Mouse (Mus musculus): Measurements from ENCODE around the gene Ttc6. TPM values are rescaled to one million over a fixed set of nuclear protein-coding genes. Genes with fewer than 3 reads are reported as not detected.

Ttc6 gene
- polyA plus RNA-seq, 1 experiment from 2014 or later, result 0.38 TPM

DNA sequence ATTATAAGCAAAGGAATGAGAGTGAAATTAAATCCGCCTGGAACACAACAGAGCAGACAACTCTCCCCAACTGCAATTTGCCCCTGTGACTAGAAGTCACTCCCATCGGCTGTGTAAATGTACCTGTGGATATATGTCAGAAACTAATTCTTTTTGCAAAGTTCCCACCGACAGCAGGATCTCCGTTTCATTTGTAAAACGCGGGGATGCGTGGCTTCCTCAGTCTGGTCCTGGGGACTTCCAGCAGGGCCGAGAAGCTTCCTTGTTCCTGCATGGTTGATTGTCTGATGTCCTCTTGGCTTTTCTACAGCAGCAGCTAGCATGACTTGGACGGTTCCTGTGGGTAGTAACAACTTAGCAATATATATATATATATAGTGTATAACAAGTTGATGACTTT, 16.0 kb upstream of the Ttc6 start:
- H3K4me2 ChIP-seq (ENCODE audit: low read depth, low read length), result no peak overlapping the region
- no peak for ATAC-seq (replicated peaks; ENCODE audit: insufficient number of reproducible peaks, low FRiP score, low TSS enrichment, low read depth)

GRCm38 (mm10) chr12:57548352-57548980, 15.4 kb upstream of the Ttc6 start:
- H3K9ac ChIP-seq (replicated peaks; ENCODE audit: low read length), result no peak overlapping the region
- H3K4me1 ChIP-seq (ENCODE audit: control insufficient read depth, insufficient read depth, low read length), result peaks cover 4% of the 10 kb centered on the region
- H3K9me3 ChIP-seq (replicated peaks; ENCODE audit: control insufficient read depth, low read length), result no peaks in the 10 kb centered on the region
- peaks cover 77% of the 10 kb centered on the region for H3K27me3 ChIP-seq (ENCODE audit: control insufficient read depth, insufficient read depth, low read length)
- no peak overlapping the region for H3K27ac ChIP-seq (replicated peaks; ENCODE audit: low read depth, low read length)
- H3K4me3 ChIP-seq (ENCODE audit: low read depth, low read length), result no peak overlapping the region
- H3K4me2 ChIP-seq (ENCODE audit: low read depth, low read length), result no peak overlapping the region
- DNase-seq (ENCODE audit: low spot score), result peak; percentile 66
- WGBS, result 2% methylated on average over 20 of the region's 20 CpGs
- H3K36me3 ChIP-seq (replicated peaks; ENCODE audit: control insufficient read depth, insufficient read depth, low read depth, low read length), result no peaks in the 10 kb centered on the region
- no peak for ATAC-seq (replicated peaks; ENCODE audit: insufficient number of reproducible peaks, low FRiP score, low TSS enrichment, low read depth)

More for the DNA sequence above, 16.0 kb upstream of the Ttc6 start:
- Histone ChIP-seq H3K36me3 (replicated peaks; ENCODE audit: control insufficient read depth, insufficient read depth, low read depth, low read length) (no peaks in the 10 kb centered on the region), H3K9me3 (replicated peaks; ENCODE audit: control insufficient read depth, low read length) (no peaks in the 10 kb centered on the region), H3K4me3 (ENCODE audit: low read depth, low read length) (no peak overlapping the region), H3K27ac (replicated peaks; ENCODE audit: low read depth, low read length) (no peak overlapping the region), H3K4me1 (ENCODE audit: control insufficient read depth, insufficient read depth, low read length) (peaks cover 4% of the 10 kb centered on the region), H3K27me3 (ENCODE audit: control insufficient read depth, insufficient read depth, low read length) (peaks cover 77% of the 10 kb centered on the region), H3K9ac (replicated peaks; ENCODE audit: low read length) (no peak overlapping the region)
- under 1% methylated on average over 9 of the region's 9 CpGs for WGBS
- no peak for DNase-seq (ENCODE audit: low spot score)

DNA sequence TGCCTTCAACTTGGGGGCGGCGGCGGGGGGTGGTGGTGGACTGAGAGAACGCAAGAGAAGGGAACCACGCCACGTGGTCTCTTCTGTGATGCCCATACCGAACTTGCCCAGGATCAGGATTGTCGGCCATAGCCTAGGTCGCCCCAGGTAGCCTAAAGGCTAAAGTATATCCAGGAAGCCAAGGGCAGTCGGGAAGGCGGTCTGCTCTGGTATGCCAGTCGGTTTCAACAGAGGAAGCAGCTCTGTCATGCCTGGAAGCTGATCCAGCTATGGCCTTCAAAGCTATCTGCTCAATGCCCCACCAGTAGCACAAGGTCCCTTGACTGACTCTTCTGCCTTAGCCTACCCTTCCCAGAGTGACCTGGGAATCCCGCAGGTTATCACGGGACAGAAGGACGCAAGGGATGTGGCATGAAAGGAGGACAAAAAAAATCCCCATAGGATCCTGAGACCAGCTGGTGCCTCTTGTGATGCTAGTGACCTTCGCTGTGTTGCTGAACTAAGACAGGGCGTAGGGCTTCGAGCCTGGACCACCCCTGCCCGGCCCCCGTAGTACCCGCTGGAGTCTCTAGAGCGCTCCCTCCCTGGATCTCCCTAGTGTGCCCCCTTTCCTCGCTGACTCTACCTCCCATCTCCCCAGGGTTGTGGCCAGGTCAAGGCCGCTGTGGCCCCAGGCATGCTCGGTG, 14.8 kb upstream of the Ttc6 start:
- Histone ChIP-seq H3K4me1 (ENCODE audit: control insufficient read depth, insufficient read depth, low read length) (peaks cover 4% of the 10 kb centered on the region), H3K36me3 (replicated peaks; ENCODE audit: control insufficient read depth, insufficient read depth, low read depth, low read length) (no peaks in the 10 kb centered on the region), H3K4me3 (ENCODE audit: low read depth, low read length) (no peak overlapping the region), H3K9me3 (replicated peaks; ENCODE audit: control insufficient read depth, low read length) (no peaks in the 10 kb centered on the region), H3K27ac (replicated peaks; ENCODE audit: low read depth, low read length) (no peak overlapping the region), H3K9ac (replicated peaks; ENCODE audit: low read length) (no peak overlapping the region), H3K4me2 (ENCODE audit: low read depth, low read length) (no peak overlapping the region), H3K27me3 (ENCODE audit: control insufficient read depth, insufficient read depth, low read length) (peaks cover 80% of the 10 kb centered on the region)
- ATAC-seq (replicated peaks; ENCODE audit: insufficient number of reproducible peaks, low FRiP score, low TSS enrichment, low read depth), result no peak
- 2% methylated on average over 25 of the region's 25 CpGs for WGBS
- no peak for DNase-seq (ENCODE audit: low spot score)

GRCm38 (mm10) chr12:57549667-57550160, 14.2 kb upstream of the Ttc6 start:
- H3K4me3 ChIP-seq (ENCODE audit: low read depth, low read length), result no peak overlapping the region
- H3K27ac ChIP-seq (replicated peaks; ENCODE audit: low read depth, low read length), result no peak overlapping the region
- H3K9me3 ChIP-seq (replicated peaks; ENCODE audit: control insufficient read depth, low read length), result no peaks in the 10 kb centered on the region
- H3K36me3 ChIP-seq (replicated peaks; ENCODE audit: control insufficient read depth, insufficient read depth, low read depth, low read length), result no peaks in the 10 kb centered on the region
- peaks cover 4% of the 10 kb centered on the region for H3K4me1 ChIP-seq (ENCODE audit: control insufficient read depth, insufficient read depth, low read length)
- H3K9ac ChIP-seq (replicated peaks; ENCODE audit: low read length), result no peak overlapping the region
- WGBS, result 2% methylated on average over 15 of the region's 15 CpGs
- ATAC-seq (replicated peaks; ENCODE audit: insufficient number of reproducible peaks, low FRiP score, low TSS enrichment, low read depth) (no peak), DNase-seq (ENCODE audit: low spot score) (no peak)
- no peak overlapping the region for H3K4me2 ChIP-seq (ENCODE audit: low read depth, low read length)
- peaks cover 81% of the 10 kb centered on the region for H3K27me3 ChIP-seq (ENCODE audit: control insufficient read depth, insufficient read depth, low read length)

- no peak overlapping the region for H3K27ac ChIP-seq (replicated peaks; ENCODE audit: low read depth, low read length)
- 1% methylated on average over 31 of the region's 31 CpGs for WGBS
- ATAC-seq (replicated peaks; ENCODE audit: insufficient number of reproducible peaks, low FRiP score, low TSS enrichment, low read depth), result no peak
- H3K9ac ChIP-seq (replicated peaks; ENCODE audit: low read length), result no peak overlapping the region
- H3K4me3 ChIP-seq (ENCODE audit: low read depth, low read length), result no peak overlapping the region
- H3K27me3 ChIP-seq (ENCODE audit: control insufficient read depth, insufficient read depth, low read length), result peaks cover 77% of the 10 kb centered on the region
- no peak for DNase-seq (ENCODE audit: low spot score)
- H3K9me3 ChIP-seq (replicated peaks; ENCODE audit: control insufficient read depth, low read length), result no peaks in the 10 kb centered on the region
- no peaks in the 10 kb centered on the region for H3K36me3 ChIP-seq (replicated peaks; ENCODE audit: control insufficient read depth, insufficient read depth, low read depth, low read length)
- H3K4me2 ChIP-seq (ENCODE audit: low read depth, low read length), result no peak overlapping the region
- H3K4me1 ChIP-seq (ENCODE audit: control insufficient read depth, insufficient read depth, low read length), result peaks cover 4% of the 10 kb centered on the region
Observed at GRCm38 (mm10) chr12:57550181-57550808, 13.6 kb upstream of the Ttc6 start.

- H3K27me3 ChIP-seq (ENCODE audit: control insufficient read depth, insufficient read depth, low read length), result peaks cover 71% of the 10 kb centered on the region
- no peak overlapping the region for H3K4me3 ChIP-seq (ENCODE audit: low read depth, low read length)
- ATAC-seq (replicated peaks; ENCODE audit: insufficient number of reproducible peaks, low FRiP score, low TSS enrichment, low read depth) (no peak), DNase-seq (ENCODE audit: low spot score) (no peak)
- no peaks in the 10 kb centered on the region for H3K9me3 ChIP-seq (replicated peaks; ENCODE audit: control insufficient read depth, low read length)
- no peak overlapping the region for H3K27ac ChIP-seq (replicated peaks; ENCODE audit: low read depth, low read length)
- H3K4me1 ChIP-seq (ENCODE audit: control insufficient read depth, insufficient read depth, low read length), result no peaks in the 10 kb centered on the region
- no peak overlapping the region for H3K9ac ChIP-seq (replicated peaks; ENCODE audit: low read length)
- H3K4me2 ChIP-seq (ENCODE audit: low read depth, low read length), result no peak overlapping the region
- H3K36me3 ChIP-seq (replicated peaks; ENCODE audit: control insufficient read depth, insufficient read depth, low read depth, low read length), result no peaks in the 10 kb centered on the region
- WGBS, result under 1% methylated on average over 8 of the region's 8 CpGs
Observed at GRCm38 (mm10) chr12:57550881-57551280, 13.0 kb upstream of the Ttc6 start.

DNA sequence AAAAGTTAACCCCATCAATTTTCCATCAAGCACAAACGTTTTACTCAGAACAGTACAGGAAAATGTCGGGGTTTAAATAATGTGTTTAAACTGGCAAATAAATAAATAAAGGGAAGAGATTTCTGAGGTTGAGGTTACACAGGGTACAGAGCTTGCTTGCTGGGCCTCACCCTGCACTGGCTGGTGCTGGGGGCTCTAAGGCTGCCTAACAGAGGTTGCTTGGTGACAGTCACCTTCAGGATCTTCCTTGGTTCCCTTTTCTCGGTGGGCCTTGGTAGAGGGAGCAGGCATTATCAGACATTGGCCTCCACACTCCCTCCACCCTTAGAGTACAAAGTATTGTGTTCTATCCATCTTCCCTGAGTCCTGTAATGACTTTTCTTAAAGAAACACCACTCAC, 11.6 kb upstream of the Ttc6 start:
- ATAC-seq (replicated peaks; ENCODE audit: insufficient number of reproducible peaks, low FRiP score, low TSS enrichment, low read depth), result no peak
- Histone ChIP-seq H3K9me3 (replicated peaks; ENCODE audit: control insufficient read depth, low read length) (no peaks in the 10 kb centered on the region), H3K9ac (replicated peaks; ENCODE audit: low read length) (no peak overlapping the region), H3K27me3 (ENCODE audit: control insufficient read depth, insufficient read depth, low read length) (peaks cover 60% of the 10 kb centered on the region), H3K4me1 (ENCODE audit: control insufficient read depth, insufficient read depth, low read length) (no peaks in the 10 kb centered on the region), H3K4me2 (ENCODE audit: low read depth, low read length) (no peak overlapping the region), H3K27ac (replicated peaks; ENCODE audit: low read depth, low read length) (no peak overlapping the region), H3K4me3 (ENCODE audit: low read depth, low read length) (no peak overlapping the region), H3K36me3 (replicated peaks; ENCODE audit: control insufficient read depth, insufficient read depth, low read depth, low read length) (no peaks in the 10 kb centered on the region)
- WGBS, result 9% methylated on average over 3 of the region's 3 CpGs
- DNase-seq (ENCODE audit: low spot score), result no peak

DNA sequence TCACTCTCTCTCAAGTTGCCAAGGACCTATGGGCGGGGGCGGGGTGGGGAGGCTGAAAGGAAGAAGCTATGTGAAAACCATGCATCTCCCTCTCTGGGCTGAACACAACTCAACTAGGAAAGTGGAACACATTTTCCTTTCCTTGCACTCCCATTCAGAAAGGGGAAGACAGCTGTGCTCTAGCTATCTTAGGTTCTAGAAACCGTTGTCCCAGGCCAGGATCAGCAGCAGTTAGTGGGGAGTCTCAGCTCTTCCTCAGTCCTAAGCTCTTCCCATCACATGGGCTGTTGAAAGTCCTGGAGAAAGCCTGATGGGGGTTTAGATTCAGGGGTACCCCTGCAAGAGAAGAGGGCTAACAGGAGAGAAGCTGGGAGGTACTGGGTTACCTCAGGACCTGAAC, 9.8 kb upstream of the Ttc6 start:
- H3K9me3 ChIP-seq (replicated peaks; ENCODE audit: control insufficient read depth, low read length), result no peaks in the 10 kb centered on the region
- H3K27ac ChIP-seq (replicated peaks; ENCODE audit: low read depth, low read length), result no peak overlapping the region
- H3K36me3 ChIP-seq (replicated peaks; ENCODE audit: control insufficient read depth, insufficient read depth, low read depth, low read length), result no peaks in the 10 kb centered on the region
- no peak overlapping the region for H3K4me3 ChIP-seq (ENCODE audit: low read depth, low read length)
- peaks cover 46% of the 10 kb centered on the region for H3K27me3 ChIP-seq (ENCODE audit: control insufficient read depth, insufficient read depth, low read length)
- ATAC-seq (replicated peaks; ENCODE audit: insufficient number of reproducible peaks, low FRiP score, low TSS enrichment, low read depth), result no peak
- no peak overlapping the region for H3K4me2 ChIP-seq (ENCODE audit: low read depth, low read length)
- H3K9ac ChIP-seq (replicated peaks; ENCODE audit: low read length), result no peak overlapping the region
- H3K4me1 ChIP-seq (ENCODE audit: control insufficient read depth, insufficient read depth, low read length), result no peaks in the 10 kb centered on the region
- DNase-seq (ENCODE audit: low spot score), result no peak
- WGBS, result 31% methylated on average over 3 of the region's 3 CpGs

Measured in embryonic facial prominence, embryonic 11.5 days (tissue).